Mouse (Mus musculus): ENCODE data around the gene Abcc3. TPM values are rescaled to one million over a fixed set of nuclear protein-coding genes. Genes with fewer than 3 reads are reported as not detected.

Gene Abcc3
- 7.7 TPM for polyA plus RNA-seq (2017; shearing (Covaris generic))

DNA sequence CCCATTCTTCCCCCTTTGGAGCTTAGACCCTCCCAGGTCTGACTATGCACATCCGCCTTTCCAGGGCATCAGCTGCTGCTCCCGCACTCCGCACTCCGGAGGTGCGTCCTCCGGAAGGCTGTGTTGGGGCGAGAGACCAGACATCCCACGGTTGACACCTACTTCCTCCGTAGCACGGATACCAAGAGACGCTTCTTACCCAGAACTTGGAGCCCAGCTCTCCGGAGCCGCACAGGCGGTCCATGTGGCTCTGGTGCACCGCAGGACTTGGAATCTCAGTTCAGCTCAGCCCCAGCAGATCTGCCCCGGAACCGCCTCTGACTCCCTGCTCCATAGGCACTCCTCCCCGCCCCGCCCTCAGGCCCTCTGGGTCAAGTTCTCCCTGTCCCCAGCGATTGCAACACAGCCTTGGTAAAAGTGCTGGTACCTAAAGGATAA, at the start of gene Abcc3:
Gene Abcc3, minus strand, starts transcription at position 326 of the 438 bp plus-strand sequence.

GRCm38 (mm10) chr11:94327693-94328643, 64.8 kb downstream of the Abcc3 start, which contains the start of gene Ankrd40:
Gene Ankrd40 (plus strand): TSS chr11:94328001.

DNA sequence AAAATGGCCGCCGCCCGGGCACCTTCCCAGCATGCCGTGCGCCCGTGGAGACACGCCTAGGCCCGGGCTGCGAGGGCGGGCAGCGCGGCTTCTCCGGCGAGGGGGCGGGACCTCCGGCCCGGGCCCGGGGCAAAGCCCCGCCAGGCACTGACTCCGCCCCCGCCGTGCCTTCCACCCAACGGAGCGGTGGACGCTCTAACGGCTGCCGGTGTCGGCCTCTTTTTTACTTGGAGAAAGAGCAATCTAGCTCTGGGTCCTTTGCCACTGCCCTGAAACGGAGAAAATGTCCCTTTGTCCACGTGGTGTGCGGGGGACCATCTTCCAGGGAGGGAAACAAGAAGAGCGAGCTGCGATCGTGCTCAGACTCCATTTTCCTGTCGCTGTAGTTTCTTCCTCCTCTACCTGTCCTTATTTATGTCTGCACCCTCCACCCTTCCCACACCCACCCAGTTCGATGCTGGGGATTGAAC, 70.8 kb downstream of the Abcc3 start, which contains the start of gene Luc7l3:
Gene Luc7l3, minus strand, starts transcription at position 58 of the 470 bp plus-strand sequence.

Other genes with a start within 250 kb of the Abcc3 start
- 6.0 TPM for gene Tob1, start 181.5 kb downstream of the Abcc3 start, polyA plus RNA-seq (2017; shearing (Covaris generic))
- 0.11 TPM for gene Wfikkn2, start 147.0 kb downstream of the Abcc3 start, polyA plus RNA-seq (2017; shearing (Covaris generic))
- gene Gm21885, start 111.1 kb downstream of the Abcc3 start, polyA plus RNA-seq (2017; shearing (Covaris generic)): 0.51 TPM
- 97.1 TPM for gene Luc7l3, start 71.0 kb downstream of the Abcc3 start, polyA plus RNA-seq (2017; shearing (Covaris generic))
- gene Ankrd40, start 65.0 kb downstream of the Abcc3 start, polyA plus RNA-seq (2017; shearing (Covaris generic)): 8.1 TPM
- gene Cacna1g, start 81.2 kb upstream of the Abcc3 start, polyA plus RNA-seq (2017; shearing (Covaris generic)): not detected
- not detected for gene Spata20, start 93.2 kb upstream of the Abcc3 start, polyA plus RNA-seq (2017; shearing (Covaris generic))
- not detected for gene Epn3, start 107.0 kb upstream of the Abcc3 start, polyA plus RNA-seq (2017; shearing (Covaris generic))
- not detected for gene Mycbpap, start 128.7 kb upstream of the Abcc3 start, polyA plus RNA-seq (2017; shearing (Covaris generic))
- gene Rsad1, start 156.3 kb upstream of the Abcc3 start, polyA plus RNA-seq (2017; shearing (Covaris generic)): 3.8 TPM
- gene Chad, start 172.1 kb upstream of the Abcc3 start, polyA plus RNA-seq (2017; shearing (Covaris generic)): 0.40 TPM
- 8.7 TPM for gene Acsf2, start 208.9 kb upstream of the Abcc3 start, polyA plus RNA-seq (2017; shearing (Covaris generic))
- gene Lrrc59, start 236.8 kb upstream of the Abcc3 start, polyA plus RNA-seq (2017; shearing (Covaris generic)): 16.5 TPM